Mouse (Mus musculus) olfactory bulb, adult 2 months (tissue): ENCODE measurements at regions not wholly inside any gene's neighbourhood (a gene's known extent, or its start where the extent isn't known, plus 50 kb on each side); places are given as distances from the start of the nearest gene placed in this dataset.

Experiments
- CTCF ChIP-seq: fragments of 200-500 bp; IDR thresholded peaks from 2 replicates; pipeline ENCODE4 v1.5.1; 2012; ENCODE audit warnings: low read depth, mild to moderate bottlenecking, low read length, moderate library complexity; ENCODE audit not compliant: insufficient read depth
- POLR2A ChIP-seq: fragments of 200-500 bp; IDR thresholded peaks from 2 replicates; pipeline ENCODE4 v1.6.1; 2012; ENCODE audit warnings: mild to moderate bottlenecking, low read depth, low read length, moderate library complexity; ENCODE audit not compliant: insufficient read depth

- no peak for TF ChIP-seq CTCF
- TF ChIP-seq POLR2A, result no peak
These were observed 343.0 kb upstream of the Klf4 start for GRCm38 (mm10) chr4:55875304-55875703.
